Mouse (Mus musculus) testis, adult 2 months (tissue): ENCODE measurements around the gene Erp29.

Experiments used
- CTCF ChIP-seq: fragments of 200-500 bp; IDR thresholded peaks from 2 replicates; pipeline ENCODE4 v1.5.1; 2012; ENCODE audit warnings: low read depth, mild to moderate bottlenecking, inconsistent platforms, low read length, moderate library complexity; ENCODE audit not compliant: control insufficient read depth, insufficient read depth, insufficient replicate concordance
- POLR2A ChIP-seq: fragments of 200-500 bp; IDR thresholded peaks from 2 replicates; pipeline ENCODE4 v1.6.1; 2012; ENCODE audit warnings: low read depth, mild to moderate bottlenecking, inconsistent platforms, low read length, moderate library complexity; ENCODE audit not compliant: control insufficient read depth

GRCm38 (mm10) chr5:121420721-121421120 is 31.6 kb downstream of the Erp29 start:
- TF ChIP-seq CTCF: no peak
- no peak for TF ChIP-seq POLR2A
